Mouse (Mus musculus) ES-E14 (cell line): Measurements from ENCODE around the gene Isy1. TPM values are rescaled to one million over a fixed set of nuclear protein-coding genes. Genes with fewer than 3 reads are reported as not detected.
A peak's percentile ranks its signal among the peaks of the same experiment; 100 is the strongest.

Source experiments
- DNase-seq: peaks from one replicate; pipeline ENCODE4 v3.0.0-alpha.2; 2013; ENCODE audit warnings: low read depth, low spot score
- H3K27ac ChIP-seq: 2 replicates; pipeline ENCODE4 v1.5.1; 2012; ENCODE audit warnings: low read depth, mild to moderate bottlenecking, low read length, moderate library complexity, mixed read lengths; ENCODE audit not compliant: poor library complexity, insufficient read depth, severe bottlenecking
- H3K36me3 ChIP-seq: 2 replicates; pipeline ENCODE4 v1.6.1; 2012; ENCODE audit warnings: mild to moderate bottlenecking, low read length, moderate library complexity, mixed read lengths; ENCODE audit not compliant: control insufficient read depth, poor library complexity, insufficient read depth, severe bottlenecking
- H3K4me1 ChIP-seq, 2 experiments: fragments of 150-350 bp in 1 of 2; sonication (generic) in 1 of 2; 2 replicates each; pipeline ENCODE4 v1.6.1; 2012; ENCODE audit warnings: low read length in 2 of 2, mild to moderate bottlenecking in 1 of 2, mixed read lengths in 1 of 2; ENCODE audit not compliant: control insufficient read depth in 2 of 2, insufficient read depth in 2 of 2, poor library complexity in 1 of 2
- H3K4me3 ChIP-seq, 2 experiments: fragments of 150-350 bp in 1 of 2; sonication (generic) in 1 of 2; 2 replicates each; pipeline ENCODE4 v1.5.1; 2012; ENCODE audit warnings: low read length in 2 of 2, low read depth in 1 of 2, mild to moderate bottlenecking in 1 of 2, mixed read lengths in 1 of 2; ENCODE audit not compliant: insufficient read depth in 1 of 2, poor library complexity in 1 of 2, severe bottlenecking in 1 of 2
- H3K9ac ChIP-seq: 2 replicates; pipeline ENCODE4 v1.6.1; 2012; ENCODE audit warnings: low read depth, mild to moderate bottlenecking, low read length, mixed read lengths; ENCODE audit not compliant: poor library complexity, insufficient read depth, severe bottlenecking
- H3K9me3 ChIP-seq: fragments of 150-350 bp; sonication (generic); 2 replicates; pipeline ENCODE4 v1.6.1; 2012; ENCODE audit warnings: low read depth, mild to moderate bottlenecking, low read length; ENCODE audit not compliant: control insufficient read depth, insufficient read depth
- CHD2 ChIP-seq: IDR thresholded peaks from 2 replicates; pipeline ENCODE4 v1.6.1; 2014; ENCODE audit warnings: mild to moderate bottlenecking, low read depth, low read length, inconsistent platforms
- HCFC1 ChIP-seq: IDR thresholded peaks from 2 replicates; pipeline ENCODE4 v1.6.1; 2012; ENCODE audit warnings: low read length, inconsistent platforms, borderline replicate concordance; ENCODE audit not compliant: insufficient read depth
- MAFK ChIP-seq: IDR thresholded peaks from 2 replicates; pipeline ENCODE4 v1.6.1; 2014; ENCODE audit warnings: mild to moderate bottlenecking, low read depth, low read length, inconsistent platforms; ENCODE audit not compliant: insufficient read depth
- ZC3H11A ChIP-seq: IDR thresholded peaks from 2 replicates; pipeline ENCODE4 v1.6.1; 2012; ENCODE audit warnings: low read depth, mild to moderate bottlenecking, inconsistent platforms, low read length, borderline replicate concordance
- ZNF384 ChIP-seq: IDR thresholded peaks from 2 replicates; pipeline ENCODE4 v1.6.1; 2012; ENCODE audit warnings: low read depth, low read length, inconsistent platforms
- in situ Hi-C, 2 experiments: fragments of 600-800 bp; cut with MboI; formaldehyde crosslinking; loops; one replicate each; pipeline ENCODE4 v1.15.1; 2025; ENCODE audit warnings: low sequenced_read_pairs in 2 of 2, inconsistent platforms in 1 of 2; ENCODE audit not compliant: unreplicated experiment in 2 of 2
- total RNA-seq: library from RNA; depleted of rRNA; stranded (reverse); fragments of 300-350 nt; gene quantifications from 2 replicates; pipeline ENCODE4 v1.2.3, GENCODE M21; 2012

Isy1 gene
- total RNA-seq, 1 experiment: 48.8 TPM

DNA sequence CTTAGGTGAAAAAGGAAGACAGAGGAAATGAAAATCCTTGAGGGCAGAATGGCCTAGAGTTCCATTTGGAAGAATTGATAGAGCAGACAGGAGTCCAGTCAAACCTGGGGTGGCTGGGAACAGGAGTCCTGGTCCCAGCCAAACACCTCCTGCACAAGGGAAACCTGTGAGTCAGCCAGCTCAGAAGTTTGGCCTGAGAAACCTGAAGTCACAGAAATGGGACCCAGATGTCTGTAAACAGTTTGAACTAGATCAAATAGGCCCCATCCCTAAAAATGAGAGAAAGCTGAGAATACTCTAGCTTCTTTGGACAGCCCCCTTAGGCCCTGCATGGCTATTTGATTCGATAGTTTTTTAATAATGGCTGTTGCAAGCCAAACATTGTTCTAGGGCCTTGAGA, 25.9 kb downstream of the Isy1 start:
- no peak for DNase-seq
- Histone ChIP-seq H3K4me3 (no peak overlapping the region; a peak in 1 of 4 replicates), H3K27ac (no peak overlapping the region), H3K9ac (no peak overlapping the region), H3K4me1 (peaks cover 0 to 2% of the 10 kb centered on the region in 2 experiments; a peak in 1 of 4 replicates), H3K36me3 (peaks cover 2% of the 10 kb centered on the region; the same call in 1 of the 2 replicates), H3K9me3 (no peaks in the 10 kb centered on the region)
- in situ Hi-C loops: no loop called here
- TF ChIP-seq CHD2 (no peak), ZNF384 (no peak), HCFC1 (no peak), MAFK (no peak), ZC3H11A (no peak)

GRCm38 (mm10) chr6:87811675-87812338, 26.8 kb downstream of the Isy1 start, which contains the start of gene Rab43:
Rab43 (minus strand) TSS chr6:87812164.
- Histone ChIP-seq H3K27ac (no peak within 1 kb of the TSS), H3K9ac (peak within 1 kb of the TSS; percentile 82), H3K4me3 (peak within 1 kb of the TSS; percentile 81 to 97), H3K36me3 (no peaks in the 10 kb centered on the region), H3K9me3 (no peaks in the 10 kb centered on the region), H3K4me1 (peaks cover 0 to 2% of the 10 kb centered on the region in 2 experiments; a peak in 1 of 4 replicates)
- DNase-seq: peak; percentile 93
- in situ Hi-C loops: no loop called here
- TF ChIP-seq HCFC1 (0 out of 2 replicates have a peak, but pooled peaks have one; percentile 10), MAFK (no peak)

- DNase-seq: peak; percentile 30
- Histone ChIP-seq H3K36me3 (no peaks in the 10 kb centered on the region), H3K4me3 (peak overlapping the region; percentile 81 to 97), H3K27ac (no peak overlapping the region), H3K9ac (peak overlapping the region; percentile 82), H3K4me1 (peaks cover 0 to 2% of the 10 kb centered on the region in 2 experiments; a peak in 1 of 4 replicates), H3K9me3 (no peaks in the 10 kb centered on the region)
- in situ Hi-C loops: no loop called here
- TF ChIP-seq CHD2 (no peak), ZNF384 (no peak), MAFK (no peak), ZC3H11A (no peak), HCFC1 (0 out of 2 replicates have a peak, but pooled peaks have one; percentile 10)
Observed at GRCm38 (mm10) chr6:87810713-87811669, 27.6 kb downstream of the Isy1 start.

GRCm38 (mm10) chr6:87810311-87810710, 28.3 kb downstream of the Isy1 start:
- Histone ChIP-seq H3K4me3 (peak overlapping the region in 1 of 2 experiments; percentile 97; a peak in 2 of 4 replicates), H3K9ac (no peak overlapping the region), H3K36me3 (no peaks in the 10 kb centered on the region), H3K9me3 (no peaks in the 10 kb centered on the region), H3K4me1 (peaks cover 0 to 2% of the 10 kb centered on the region in 2 experiments; a peak in 1 of 4 replicates), H3K27ac (no peak overlapping the region)
- in situ Hi-C loops: no loop called here
- DNase-seq: no peak
- no peak for TF ChIP-seq CHD2
